Mouse (Mus musculus) cortical plate, adult 2 months (tissue): ENCODE measurements at regions not wholly inside any gene's neighbourhood (a gene's known extent, or its start where the extent isn't known, plus 50 kb on each side); places are given as distances from the start of the nearest gene placed in this dataset.

ENCODE experiments used
- CTCF ChIP-seq: fragments of 200-500 bp; IDR thresholded peaks from 2 replicates; pipeline ENCODE4 v1.5.1; 2011; ENCODE audit warnings: mild to moderate bottlenecking, control low read depth, low read length; ENCODE audit not compliant: insufficient read depth; ENCODE audit errors: extremely low read depth
- POLR2A ChIP-seq: fragments of 200-500 bp; IDR thresholded peaks from 2 replicates; pipeline ENCODE4 v1.6.1; 2011; ENCODE audit warnings: mild to moderate bottlenecking, low read length, control low read depth; ENCODE audit not compliant: insufficient read depth; ENCODE audit errors: extremely low read depth

- TF ChIP-seq CTCF, result no peak
- no peak for TF ChIP-seq POLR2A
Measured at GRCm38 (mm10) chr1:167947866-167948265, 258.8 kb downstream of the Lmx1a start.
